Mouse (Mus musculus): Measurements from ENCODE around the gene Tspan14. TPM values are rescaled to one million over a fixed set of nuclear protein-coding genes. Genes with fewer than 3 reads are reported as not detected.
A peak's percentile ranks its signal among the peaks of the same experiment; 100 is the strongest.

Gene Tspan14
- 71.4 and 76.1 TPM in 2 replicates for polyA plus RNA-seq (2014; fragmentation: Nextera tagmentation; extraction: Ambion mirVana)

DNA sequence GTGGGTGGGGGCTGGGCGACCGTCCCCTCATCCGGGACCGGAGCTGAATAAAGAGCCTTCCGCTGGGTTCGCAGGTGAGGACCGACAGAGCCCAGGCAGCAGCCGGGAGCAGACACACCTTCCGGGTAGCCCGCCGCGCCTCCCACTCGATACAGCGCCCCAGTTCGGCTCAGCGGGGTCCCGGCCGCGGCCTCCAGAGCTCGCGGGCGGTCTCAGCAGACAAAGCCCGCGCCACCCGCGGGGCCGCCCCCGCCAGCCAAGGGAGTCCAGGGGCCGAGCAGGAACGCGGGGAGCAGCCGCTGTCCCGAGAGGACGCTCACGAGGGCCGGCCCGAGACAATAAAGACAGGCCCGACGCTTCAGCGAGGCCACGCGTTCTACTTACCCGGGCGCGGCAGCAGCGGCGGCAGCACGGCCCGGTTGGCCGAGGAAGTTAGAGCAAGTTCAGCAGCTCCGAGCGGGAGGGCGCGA lies at the start of gene Tspan14:
Tspan14 (minus strand) TSS at position 416 of the 470 bp plus-strand sequence.
- Histone ChIP-seq H3K9me3 (ENCODE audit: control insufficient read depth, low read length) (no peaks in the 10 kb centered on the region), H3K4me1 (replicated peaks; ENCODE audit: control insufficient read depth, insufficient read depth, low read length) (peaks cover 25% of the 10 kb centered on the region), H3K9ac (ENCODE audit: low read length) (peak within 1 kb of the TSS; percentile 92), H3K4me2 (ENCODE audit: low read length) (peak within 1 kb of the TSS; percentile 85), H3K27ac (ENCODE audit: low read depth) (peak within 1 kb of the TSS; percentile 90), H3K36me3 (ENCODE audit: control insufficient read depth, insufficient read depth, low read length) (no peaks in the 10 kb centered on the region), H3K27me3 (replicated peaks; ENCODE audit: control insufficient read depth, insufficient read depth, low read length) (no peaks in the 10 kb centered on the region), H3K4me3 (ENCODE audit: low read depth, low read length) (peak within 1 kb of the TSS; percentile 78)
- ATAC-seq (replicated peaks; ENCODE audit: low FRiP score, low TSS enrichment, low read depth), result peak; percentile 70
- no peak for DNase-seq (ENCODE audit: low spot score)
- under 1% methylated on average over 52 of the region's 54 CpGs for WGBS

DNA sequence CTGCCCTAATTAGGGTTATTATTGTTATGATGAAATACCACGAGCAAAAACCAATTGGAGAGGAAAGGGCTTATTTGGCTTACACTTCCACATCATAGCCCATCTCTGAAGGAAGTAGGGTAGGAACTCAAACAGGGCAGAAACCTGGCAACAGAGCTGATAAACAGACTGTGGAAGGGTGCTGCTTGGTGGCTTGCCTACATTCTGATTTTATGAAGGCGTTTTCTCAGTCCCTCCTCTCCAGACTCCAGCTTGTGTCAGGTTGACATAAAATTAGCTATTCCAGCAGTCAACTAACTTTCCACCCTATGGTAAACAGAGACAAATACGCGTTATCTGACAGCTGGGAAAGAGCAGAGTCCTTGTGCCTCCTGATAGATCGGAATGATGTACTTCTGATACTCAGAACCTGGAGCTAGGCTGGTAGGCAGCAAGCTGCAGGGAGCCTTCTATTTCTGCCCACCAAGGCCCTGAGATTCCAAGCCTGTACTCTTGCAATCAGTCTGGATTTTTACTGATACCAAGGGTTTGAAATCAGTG lies 48.2 kb upstream of the Tspan14 start:
- 76% methylated on average over 5 of the region's 5 CpGs for WGBS
- Histone ChIP-seq H3K4me2 (ENCODE audit: low read length) (no peak overlapping the region), H3K27me3 (replicated peaks; ENCODE audit: control insufficient read depth, insufficient read depth, low read length) (no peaks in the 10 kb centered on the region), H3K9me3 (ENCODE audit: control insufficient read depth, low read length) (no peaks in the 10 kb centered on the region), H3K36me3 (ENCODE audit: control insufficient read depth, insufficient read depth, low read length) (no peaks in the 10 kb centered on the region), H3K4me1 (replicated peaks; ENCODE audit: control insufficient read depth, insufficient read depth, low read length) (peaks cover 8% of the 10 kb centered on the region), H3K27ac (ENCODE audit: low read depth) (no peak overlapping the region), H3K4me3 (ENCODE audit: low read depth, low read length) (no peak overlapping the region), H3K9ac (ENCODE audit: low read length) (no peak overlapping the region)
- no peak for DNase-seq (ENCODE audit: low spot score)
- no peak for ATAC-seq (replicated peaks; ENCODE audit: low FRiP score, low TSS enrichment, low read depth)

DNA sequence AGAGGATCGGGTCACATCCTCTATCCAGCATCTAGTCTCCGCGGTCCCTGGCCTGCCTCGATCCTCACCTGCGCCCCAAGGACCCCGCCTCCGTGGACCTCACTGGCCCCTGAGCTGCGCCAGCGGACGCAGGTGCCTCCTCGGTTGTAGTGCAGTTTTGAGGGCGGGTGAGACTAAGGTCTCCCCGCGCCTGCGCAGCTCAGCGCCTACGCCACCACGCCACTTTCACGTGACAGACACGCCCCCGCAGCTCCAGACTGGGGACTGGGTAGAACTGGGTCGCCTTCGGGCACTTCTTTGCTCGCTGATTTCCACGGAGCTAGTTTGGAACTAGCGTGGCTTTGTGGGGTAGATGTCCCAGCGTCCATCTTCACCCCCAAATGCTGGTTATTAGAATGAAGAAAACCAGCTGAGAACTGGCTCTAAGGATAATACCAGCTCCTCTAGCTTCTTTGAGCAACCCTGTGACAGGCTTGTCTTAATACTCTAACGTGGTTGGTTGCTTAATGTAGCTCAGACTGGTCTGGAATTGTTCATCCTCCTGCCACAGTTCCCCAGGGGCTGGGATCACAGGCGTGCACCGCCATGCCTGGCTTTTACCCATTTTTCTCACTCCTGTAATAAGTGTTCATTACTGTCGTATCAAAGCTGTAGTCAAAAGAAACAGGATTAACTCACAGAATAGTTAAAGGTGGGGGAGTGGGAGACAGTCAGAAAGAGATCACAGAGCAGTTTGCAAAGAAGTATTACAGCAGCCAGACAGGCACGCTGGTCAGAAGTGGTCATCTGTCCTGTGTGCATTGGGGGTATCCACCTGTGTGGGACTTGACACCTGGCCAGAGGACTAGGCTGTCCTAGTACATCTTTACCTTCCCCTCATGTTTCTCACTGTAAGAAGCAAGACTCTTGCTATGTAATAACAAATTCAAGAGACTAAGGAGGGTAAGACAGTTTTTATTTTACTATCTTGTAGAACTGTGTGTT lies 47.3 kb upstream of the Tspan14 start, which contains the start of gene Fam213a:
Fam213a (minus strand) TSS at position 159 of the 984 bp plus-strand sequence.
- 3% methylated on average over 32 of the region's 32 CpGs for WGBS
- peaks cover 8% of the 10 kb centered on the region for H3K4me1 ChIP-seq (replicated peaks; ENCODE audit: control insufficient read depth, insufficient read depth, low read length)
- ATAC-seq (replicated peaks; ENCODE audit: low FRiP score, low TSS enrichment, low read depth), result peak; percentile 95
- peak within 1 kb of the TSS; percentile 88 for H3K4me2 ChIP-seq (ENCODE audit: low read length)
- H3K9ac ChIP-seq (ENCODE audit: low read length), result peak within 1 kb of the TSS; percentile 62
- H3K27me3 ChIP-seq (replicated peaks; ENCODE audit: control insufficient read depth, insufficient read depth, low read length), result no peaks in the 10 kb centered on the region
- DNase-seq (ENCODE audit: low spot score), result peak; percentile 89
- H3K4me3 ChIP-seq (ENCODE audit: low read depth, low read length), result peak within 1 kb of the TSS; percentile 51
- H3K27ac ChIP-seq (ENCODE audit: low read depth), result no peak within 1 kb of the TSS; the same call in 1 of the 2 replicates
- H3K9me3 ChIP-seq (ENCODE audit: control insufficient read depth, low read length), result no peaks in the 10 kb centered on the region
- no peaks in the 10 kb centered on the region for H3K36me3 ChIP-seq (ENCODE audit: control insufficient read depth, insufficient read depth, low read length)

DNA sequence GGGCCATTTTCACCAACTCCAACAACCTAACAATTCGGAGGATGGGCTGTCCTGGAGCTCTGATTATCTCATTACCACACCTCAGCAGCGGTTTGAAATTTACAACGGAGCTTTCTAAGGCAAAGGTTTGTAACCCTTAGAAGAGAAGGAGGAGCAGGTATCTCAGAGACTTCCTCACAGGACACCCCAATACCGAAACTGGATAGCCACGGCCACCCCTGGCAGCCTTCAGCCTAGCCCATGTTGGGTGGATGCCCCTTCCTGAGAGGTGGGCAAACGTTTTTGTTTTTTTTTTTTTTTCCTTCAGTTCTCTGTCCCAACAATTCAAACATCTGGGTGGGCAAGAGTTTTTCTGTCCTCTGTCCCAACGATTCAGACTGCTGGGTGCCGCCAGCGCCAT lies 46.5 kb upstream of the Tspan14 start:
- Histone ChIP-seq H3K9ac (ENCODE audit: low read length) (peak overlapping the region; percentile 62), H3K4me3 (ENCODE audit: low read depth, low read length) (peak overlapping the region; percentile 51), H3K4me1 (replicated peaks; ENCODE audit: control insufficient read depth, insufficient read depth, low read length) (peaks cover 13% of the 10 kb centered on the region), H3K27ac (ENCODE audit: low read depth) (no peak overlapping the region), H3K4me2 (ENCODE audit: low read length) (peak overlapping the region; percentile 88), H3K27me3 (replicated peaks; ENCODE audit: control insufficient read depth, insufficient read depth, low read length) (no peaks in the 10 kb centered on the region), H3K9me3 (ENCODE audit: control insufficient read depth, low read length) (no peaks in the 10 kb centered on the region), H3K36me3 (ENCODE audit: control insufficient read depth, insufficient read depth, low read length) (no peaks in the 10 kb centered on the region)
- WGBS, result 17% methylated on average over 9 of the region's 9 CpGs
- DNase-seq (ENCODE audit: low spot score) (no peak), ATAC-seq (replicated peaks; ENCODE audit: low FRiP score, low TSS enrichment, low read depth) (no peak)

- H3K27ac ChIP-seq (ENCODE audit: low read depth), result no peak overlapping the region
- no peaks in the 10 kb centered on the region for H3K36me3 ChIP-seq (ENCODE audit: control insufficient read depth, insufficient read depth, low read length)
- DNase-seq (ENCODE audit: low spot score) (no peak), ATAC-seq (replicated peaks; ENCODE audit: low FRiP score, low TSS enrichment, low read depth) (no peak)
- H3K4me2 ChIP-seq (ENCODE audit: low read length), result no peak overlapping the region
- 79% methylated on average over 3 of the region's 3 CpGs for WGBS
- H3K9ac ChIP-seq (ENCODE audit: low read length), result no peak overlapping the region
- no peaks in the 10 kb centered on the region for H3K27me3 ChIP-seq (replicated peaks; ENCODE audit: control insufficient read depth, insufficient read depth, low read length)
- H3K4me1 ChIP-seq (replicated peaks; ENCODE audit: control insufficient read depth, insufficient read depth, low read length), result peaks cover 24% of the 10 kb centered on the region
- no peak overlapping the region for H3K4me3 ChIP-seq (ENCODE audit: low read depth, low read length)
- no peaks in the 10 kb centered on the region for H3K9me3 ChIP-seq (ENCODE audit: control insufficient read depth, low read length)
These were observed 45.3 kb upstream of the Tspan14 start for GRCm38 (mm10) chr14:41011916-41012315.

- Histone ChIP-seq H3K9me3 (ENCODE audit: control insufficient read depth, low read length) (no peaks in the 10 kb centered on the region), H3K36me3 (ENCODE audit: control insufficient read depth, insufficient read depth, low read length) (no peaks in the 10 kb centered on the region), H3K27ac (ENCODE audit: low read depth) (peak overlapping the region; percentile 65), H3K9ac (ENCODE audit: low read length) (no peak overlapping the region), H3K4me2 (ENCODE audit: low read length) (no peak overlapping the region), H3K27me3 (replicated peaks; ENCODE audit: control insufficient read depth, insufficient read depth, low read length) (no peaks in the 10 kb centered on the region), H3K4me1 (replicated peaks; ENCODE audit: control insufficient read depth, insufficient read depth, low read length) (peaks cover 36% of the 10 kb centered on the region), H3K4me3 (ENCODE audit: low read depth, low read length) (no peak overlapping the region)
- DNase-seq (ENCODE audit: low spot score) (no peak), ATAC-seq (replicated peaks; ENCODE audit: low FRiP score, low TSS enrichment, low read depth) (peak; percentile 74; the same call in 1 of the 2 replicates)
- WGBS, result 33% methylated on average over 2 of the region's 2 CpGs
These were observed 41.5 kb upstream of the Tspan14 start for GRCm38 (mm10) chr14:41008138-41008537.

- Histone ChIP-seq H3K4me1 (replicated peaks; ENCODE audit: control insufficient read depth, insufficient read depth, low read length) (peaks cover 35% of the 10 kb centered on the region), H3K9me3 (ENCODE audit: control insufficient read depth, low read length) (no peaks in the 10 kb centered on the region), H3K27me3 (replicated peaks; ENCODE audit: control insufficient read depth, insufficient read depth, low read length) (no peaks in the 10 kb centered on the region), H3K9ac (ENCODE audit: low read length) (no peak overlapping the region), H3K27ac (ENCODE audit: low read depth) (peak overlapping the region; percentile 65), H3K4me2 (ENCODE audit: low read length) (no peak overlapping the region), H3K4me3 (ENCODE audit: low read depth, low read length) (no peak overlapping the region), H3K36me3 (ENCODE audit: control insufficient read depth, insufficient read depth, low read length) (no peaks in the 10 kb centered on the region)
- ATAC-seq (replicated peaks; ENCODE audit: low FRiP score, low TSS enrichment, low read depth), result peak; percentile 69
- WGBS, result 8% methylated on average over 5 of the region's 5 CpGs
- no peak for DNase-seq (ENCODE audit: low spot score)
These were observed 41.0 kb upstream of the Tspan14 start for GRCm38 (mm10) chr14:41007641-41008040.

DNA sequence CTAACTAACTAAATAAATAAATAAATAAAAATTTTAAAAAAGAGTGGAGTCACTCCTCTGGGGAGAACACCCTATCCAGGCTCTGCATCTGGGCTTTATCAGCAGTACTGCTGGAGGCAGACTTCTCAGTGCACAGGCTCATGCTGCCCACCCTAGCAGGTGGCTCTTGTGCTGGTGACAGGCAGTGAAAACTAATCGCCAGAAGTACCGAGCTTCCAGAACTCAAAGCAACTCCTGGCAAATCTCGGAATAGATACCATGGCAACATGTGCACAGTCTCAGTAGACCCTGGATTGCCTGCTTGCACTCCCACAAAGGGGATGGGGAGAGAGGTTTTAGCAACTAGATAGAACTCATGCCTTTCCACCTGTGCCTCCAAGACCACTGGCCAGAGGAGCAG lies 40.3 kb upstream of the Tspan14 start:
- H3K9ac ChIP-seq (ENCODE audit: low read length), result no peak overlapping the region
- H3K4me1 ChIP-seq (replicated peaks; ENCODE audit: control insufficient read depth, insufficient read depth, low read length), result peaks cover 35% of the 10 kb centered on the region
- no peak for DNase-seq (ENCODE audit: low spot score)
- H3K27ac ChIP-seq (ENCODE audit: low read depth), result no peak overlapping the region
- H3K36me3 ChIP-seq (ENCODE audit: control insufficient read depth, insufficient read depth, low read length), result no peaks in the 10 kb centered on the region
- ATAC-seq (replicated peaks; ENCODE audit: low FRiP score, low TSS enrichment, low read depth), result no peak
- H3K27me3 ChIP-seq (replicated peaks; ENCODE audit: control insufficient read depth, insufficient read depth, low read length), result no peaks in the 10 kb centered on the region
- H3K4me2 ChIP-seq (ENCODE audit: low read length), result no peak overlapping the region
- 29% methylated on average over 3 of the region's 3 CpGs for WGBS
- no peaks in the 10 kb centered on the region for H3K9me3 ChIP-seq (ENCODE audit: control insufficient read depth, low read length)
- H3K4me3 ChIP-seq (ENCODE audit: low read depth, low read length), result no peak overlapping the region

Measured in intestine, embryonic 14.5 days (tissue).